Mouse (Mus musculus): ENCODE results near the gene Abcb1a. TPM values are rescaled to one million over a fixed set of nuclear protein-coding genes. Genes with fewer than 3 reads are reported as not detected.
"Not testable (repeated sequence)": the region's sequence is repeated elsewhere in the genome, so short reads cannot be mapped to it uniquely, and the experiment has no call there.

The Abcb1a gene
- polyA plus RNA-seq, 1 experiment: 28.8 TPM

- no peak for DNase-seq (ENCODE audit: extremely low spot score in 1 of 2, low spot score in 1 of 2)
Observed at GRCm38 (mm10) chr5:8722224-8722623, 62.3 kb downstream of the Abcb1a start.

- DNase-seq (ENCODE audit: extremely low spot score in 1 of 2, low spot score in 1 of 2): no peak
Observed at GRCm38 (mm10) chr5:8722867-8723266, 63.0 kb downstream of the Abcb1a start.

- no peak for DNase-seq (ENCODE audit: extremely low spot score in 1 of 2, low spot score in 1 of 2)
Observed at GRCm38 (mm10) chr5:8727760-8728159, 67.9 kb downstream of the Abcb1a start.

GRCm38 (mm10) chr5:8732639-8733038 lies 72.8 kb downstream of the Abcb1a start:
- no peak for DNase-seq (ENCODE audit: extremely low spot score in 1 of 2, low spot score in 1 of 2)

GRCm38 (mm10) chr5:8733307-8733706 lies 73.4 kb downstream of the Abcb1a start:
- DNase-seq (ENCODE audit: extremely low spot score in 1 of 2, low spot score in 1 of 2): not testable (repeated sequence)

- DNase-seq (ENCODE audit: extremely low spot score in 1 of 2, low spot score in 1 of 2): no peak
Observed at GRCm38 (mm10) chr5:8736389-8736788, 76.5 kb downstream of the Abcb1a start.

- DNase-seq (ENCODE audit: extremely low spot score in 1 of 2, low spot score in 1 of 2): no peak
Observed at GRCm38 (mm10) chr5:8737062-8737461, 77.2 kb downstream of the Abcb1a start.

GRCm38 (mm10) chr5:8747244-8747643 lies 87.4 kb downstream of the Abcb1a start:
- DNase-seq (ENCODE audit: extremely low spot score in 1 of 2, low spot score in 1 of 2): not testable (repeated sequence)

- DNase-seq (ENCODE audit: extremely low spot score in 1 of 2, low spot score in 1 of 2): no peak
Observed at GRCm38 (mm10) chr5:8772866-8773265, 113.0 kb downstream of the Abcb1a start.

GRCm38 (mm10) chr5:8778311-8778710 lies 118.4 kb downstream of the Abcb1a start:
- DNase-seq (ENCODE audit: extremely low spot score in 1 of 2, low spot score in 1 of 2): no peak

GRCm38 (mm10) chr5:8778751-8779150 lies 118.9 kb downstream of the Abcb1a start:
- no peak for DNase-seq (ENCODE audit: extremely low spot score in 1 of 2, low spot score in 1 of 2)

GRCm38 (mm10) chr5:8792281-8792680 lies 132.4 kb downstream of the Abcb1a start:
- DNase-seq (ENCODE audit: extremely low spot score in 1 of 2, low spot score in 1 of 2): no peak

Other genes starting within 250 kb of the Abcb1a start
- 2.2 and 2.3 TPM in 2 replicates for gene Dbf4, start 237.4 kb upstream of the Abcb1a start, polyA plus RNA-seq (2012; rRNA removed)
- gene Slc25a40, start 237.2 kb upstream of the Abcb1a start, polyA plus RNA-seq (2012; rRNA removed): 11.5 and 13.4 TPM in 2 replicates
- 13.1 and 17.1 TPM in 2 replicates for gene Rundc3b, start 37.1 kb upstream of the Abcb1a start, polyA plus RNA-seq (2012; rRNA removed)
- 1.9 and 2.0 TPM in 2 replicates for gene Abcb1b, start 138.1 kb downstream of the Abcb1a start, polyA plus RNA-seq (2012; rRNA removed)
- gene Abcb4, start 233.6 kb downstream of the Abcb1a start, polyA plus RNA-seq (2012; rRNA removed): 4.3 and 5.2 TPM in 2 replicates